Mouse (Mus musculus) embryonic facial prominence, embryonic 13.5 days (tissue): ENCODE results near the gene Ttn. TPM values are rescaled to one million over a fixed set of nuclear protein-coding genes. Genes with fewer than 3 reads are reported as not detected.

ENCODE experiments used
- polyA plus RNA-seq: library from polyadenylated mRNA; unstranded; fragments of >200 nt; fragmentation: Nextera tagmentation; extraction: Ambion mirVana; gene quantifications from 2 replicates; pipeline ENCODE4 v1.2.1, GENCODE M21; 2015

Ttn gene
- polyA plus RNA-seq, 1 experiment from 2014 or later: 14.6 TPM

Other genes starting within 250 kb of the Ttn start
- gene Ccdc141, start 188.1 kb upstream of the Ttn start, polyA plus RNA-seq: 4.7 and 4.9 TPM in 2 replicates